Mouse (Mus musculus): ENCODE results near the gene Trim44.
A peak's percentile ranks its signal among the peaks of the same experiment; 100 is the strongest.

Trim44 gene

DNA sequence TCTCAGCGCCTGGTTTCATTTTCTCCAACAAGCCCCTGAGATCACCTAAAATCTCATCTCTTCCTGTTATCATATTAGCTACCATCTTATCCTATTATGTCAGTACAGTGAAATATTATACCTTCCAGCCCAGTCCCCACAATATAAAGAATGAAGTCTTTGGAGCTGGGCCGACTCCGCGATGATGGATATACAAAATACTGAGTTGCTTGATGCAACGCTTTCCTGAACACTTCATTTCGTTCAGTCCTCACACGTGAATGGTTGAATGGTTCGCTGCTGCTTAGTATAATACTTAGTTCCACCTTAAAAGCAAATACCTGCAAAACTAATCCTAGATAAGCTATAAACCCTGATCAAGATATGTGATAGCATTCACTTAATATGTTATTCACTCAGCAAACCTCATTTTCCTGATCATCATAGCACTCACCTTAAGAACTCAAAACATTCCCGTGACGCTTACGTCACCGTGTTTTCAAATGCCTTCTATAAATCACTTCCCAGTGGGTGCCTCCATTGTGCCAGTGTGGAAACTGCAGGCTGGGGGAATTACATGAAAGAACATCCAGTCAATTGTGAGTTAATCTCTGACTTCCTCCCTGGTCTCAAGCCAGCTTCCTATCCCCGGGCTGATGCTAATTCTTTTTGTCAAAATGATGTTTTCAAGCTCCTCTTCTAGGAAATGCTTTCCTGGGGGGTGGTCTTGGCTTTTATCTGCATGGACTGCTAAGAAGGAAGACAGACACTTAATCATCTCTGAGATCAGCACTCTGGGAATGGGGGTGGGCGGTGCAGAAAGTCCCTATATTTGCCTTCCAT, at the start of gene Trim44:
Trim44 (minus strand) TSS at position 466 of the 822 bp plus-strand sequence.
- DNase-seq (ENCODE audit: inconsistent age in 2 of 2, low spot score in 1 of 2) = no peak

DNA sequence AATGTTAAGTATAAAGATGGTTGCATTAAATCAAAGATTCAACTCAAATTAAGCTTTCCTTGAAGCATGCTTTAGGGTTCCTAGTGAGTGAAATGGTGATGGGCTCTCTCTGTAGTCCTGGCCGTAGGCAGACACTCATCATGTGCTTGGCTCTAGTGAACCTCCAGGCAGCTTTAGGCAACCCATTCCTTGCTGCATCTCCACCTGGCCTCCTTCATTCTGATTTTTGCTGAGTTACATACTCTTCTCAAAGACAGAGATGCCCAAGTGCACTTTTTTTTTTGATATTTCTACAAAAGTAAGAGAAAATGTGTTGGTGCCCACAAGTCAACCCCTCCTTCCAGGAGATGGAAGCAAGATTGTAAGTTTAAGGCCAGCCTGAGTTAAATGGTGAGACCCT, 47.5 kb upstream of the Trim44 start:
- no peak for DNase-seq (ENCODE audit: inconsistent age in 2 of 2, low spot score in 1 of 2)

GRCm38 (mm10) chr2:102453447-102453846, 45.8 kb upstream of the Trim44 start:
- peak; percentile 9 to 61 for DNase-seq (ENCODE audit: inconsistent age in 2 of 2, low spot score in 1 of 2)

DNA sequence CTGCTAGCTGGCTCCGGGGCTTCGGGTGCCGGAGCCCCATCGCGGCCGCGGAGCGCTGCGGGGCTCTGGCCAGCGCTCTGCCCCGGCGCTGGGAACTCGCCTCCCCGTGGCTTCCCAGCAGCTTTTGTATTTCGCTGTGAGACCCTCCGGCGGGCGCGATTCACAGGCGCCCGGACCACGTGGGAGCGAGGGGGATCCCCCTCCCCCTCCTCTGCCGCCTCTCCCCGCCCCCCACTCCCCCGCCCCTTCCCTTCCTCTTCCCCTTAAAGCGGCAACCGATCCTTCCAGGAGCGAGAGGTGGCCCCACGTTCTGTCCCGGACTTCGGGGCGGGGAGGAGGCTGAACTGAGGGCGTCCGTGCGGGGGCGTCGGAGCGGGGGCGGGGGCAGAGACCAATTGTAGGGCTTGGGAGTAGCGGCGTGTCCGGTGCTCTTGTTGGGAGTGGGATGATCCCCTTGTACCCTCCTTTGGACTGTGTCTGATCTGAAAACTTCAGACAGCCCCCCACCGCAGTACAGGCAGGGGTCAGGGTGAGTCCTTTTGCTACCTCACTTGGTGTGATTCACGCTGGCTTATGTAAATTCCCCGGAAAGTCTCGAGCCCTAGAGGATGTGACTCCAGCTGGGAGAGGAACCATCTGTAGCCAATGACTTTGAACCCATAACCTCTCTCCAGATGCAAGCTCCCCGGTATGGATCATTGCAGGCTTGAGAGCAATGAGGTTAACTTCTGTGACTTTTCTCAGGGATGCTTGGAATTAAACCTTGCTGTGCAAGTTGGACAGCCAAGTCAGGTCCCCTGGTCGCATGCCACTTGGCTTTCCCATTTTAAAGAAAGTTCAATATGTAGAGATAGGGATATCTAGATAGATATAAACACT, 44.3 kb upstream of the Trim44 start, which contains the start of gene Fjx1:
Fjx1 (minus strand) TSS at position 829 of the 879 bp plus-strand sequence.
- peak; percentile 20 to 66 for DNase-seq (ENCODE audit: inconsistent age in 2 of 2, low spot score in 1 of 2)

DNA sequence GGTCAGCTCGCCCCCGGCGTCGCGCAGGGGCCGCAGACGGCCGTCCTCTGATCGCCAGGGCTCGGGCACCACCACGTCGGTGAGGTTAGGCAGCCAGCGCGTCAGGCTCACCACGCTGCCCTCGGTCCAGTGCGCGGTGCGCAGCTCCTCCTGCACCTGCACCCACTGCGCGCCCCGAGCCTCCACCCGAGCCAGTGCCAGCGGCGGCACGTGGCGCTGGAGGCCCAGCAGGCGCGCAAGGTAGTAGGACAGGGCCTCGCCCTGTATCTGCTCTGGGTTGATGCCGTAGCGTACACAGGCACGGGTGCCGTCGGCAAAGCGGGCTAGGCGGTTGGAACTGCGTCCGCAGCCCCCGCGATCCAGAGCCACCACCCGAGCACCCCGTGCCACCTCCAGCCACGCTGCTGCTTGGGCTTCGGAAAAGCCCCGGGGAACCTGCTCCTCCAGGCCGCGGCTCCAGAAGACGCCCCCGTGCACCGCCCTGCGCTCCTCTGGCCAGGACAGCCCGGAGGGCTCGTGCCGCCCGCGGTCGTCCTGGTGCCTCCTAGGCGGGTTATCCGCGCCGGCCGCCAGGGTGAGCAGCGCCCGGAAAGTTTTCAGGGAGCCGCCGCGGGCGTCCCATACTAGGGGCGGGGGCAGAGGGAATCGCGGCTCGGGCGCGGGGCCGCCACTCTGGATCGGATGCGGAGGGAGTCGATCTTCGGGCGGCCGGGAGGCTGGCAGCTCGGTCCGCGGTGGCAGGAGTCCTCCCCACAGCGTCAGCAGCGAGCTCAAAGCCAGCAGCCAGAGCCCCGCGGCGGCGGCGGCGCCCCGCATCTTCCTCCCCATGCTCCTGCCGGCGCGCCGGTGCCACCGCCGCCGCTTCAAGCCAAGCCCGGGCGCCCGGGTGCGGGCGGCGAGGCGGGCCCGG, 43.4 kb upstream of the Trim44 start:
- DNase-seq (ENCODE audit: inconsistent age in 2 of 2, low spot score in 1 of 2) = peak; percentile 31 to 73

GRCm38 (mm10) chr2:102450248-102450760, 42.7 kb upstream of the Trim44 start:
- DNase-seq (ENCODE audit: inconsistent age in 2 of 2, low spot score in 1 of 2) = peak; percentile 38 to 79

DNA sequence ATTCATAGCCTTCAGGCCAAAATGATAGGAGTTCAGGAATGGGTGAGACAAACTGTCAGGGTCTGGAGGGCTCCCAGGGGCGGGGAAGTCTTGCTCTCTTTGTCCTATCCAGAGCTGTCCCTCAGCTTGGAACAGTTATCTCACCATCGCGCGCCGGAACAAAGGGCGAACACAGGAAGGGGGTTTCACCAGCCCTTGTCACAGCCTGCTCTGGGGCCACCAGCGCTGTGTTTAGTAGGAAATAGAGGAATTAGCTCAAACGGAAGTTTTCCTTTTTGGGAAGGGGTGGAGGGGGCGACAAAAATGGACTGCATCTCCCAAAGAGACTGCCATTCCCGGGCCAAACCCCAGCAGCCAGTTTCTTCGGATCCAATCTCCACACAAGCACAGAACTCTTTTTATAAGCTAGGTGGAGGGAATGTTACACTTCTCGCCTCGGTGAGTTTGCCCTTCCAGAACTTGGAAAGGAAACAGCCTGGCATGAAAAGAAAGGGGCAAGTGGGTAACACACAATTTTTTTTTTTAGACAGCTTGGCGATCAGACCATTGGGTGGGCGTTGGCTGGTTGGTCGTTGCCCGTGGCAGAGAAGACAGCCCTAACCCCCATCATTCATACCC, 42.1 kb upstream of the Trim44 start:
- peak in 1 of 2 experiments; percentile 23 for DNase-seq (ENCODE audit: inconsistent age in 2 of 2, low spot score in 1 of 2)

- no peak for DNase-seq (ENCODE audit: inconsistent age in 2 of 2, low spot score in 1 of 2)
These were observed 41.4 kb upstream of the Trim44 start for GRCm38 (mm10) chr2:102449056-102449455.

- DNase-seq (ENCODE audit: inconsistent age in 2 of 2, low spot score in 1 of 2) = no peak
These were observed 40.2 kb upstream of the Trim44 start for GRCm38 (mm10) chr2:102447831-102448230.

DNA sequence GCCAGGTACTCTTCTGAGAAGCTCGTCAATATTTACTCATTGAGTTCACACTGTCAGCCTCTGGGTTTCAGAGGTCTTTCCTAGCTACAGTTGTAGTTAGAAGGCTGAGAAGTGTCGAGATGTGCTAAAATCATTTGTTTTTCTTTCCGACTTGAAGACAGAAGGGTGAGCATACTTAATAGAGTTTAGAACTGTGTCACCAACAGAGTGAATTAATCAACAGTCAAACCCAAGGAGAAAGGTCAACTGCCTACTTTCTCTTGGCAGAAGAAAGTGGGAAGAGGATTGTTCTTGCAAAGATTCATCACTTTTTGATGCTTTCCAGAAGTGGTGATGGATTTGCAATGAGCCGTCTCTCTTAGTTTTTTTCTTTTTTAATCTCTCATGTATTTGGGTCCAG, 39.2 kb upstream of the Trim44 start:
- DNase-seq (ENCODE audit: inconsistent age in 2 of 2, low spot score in 1 of 2) = no peak

DNA sequence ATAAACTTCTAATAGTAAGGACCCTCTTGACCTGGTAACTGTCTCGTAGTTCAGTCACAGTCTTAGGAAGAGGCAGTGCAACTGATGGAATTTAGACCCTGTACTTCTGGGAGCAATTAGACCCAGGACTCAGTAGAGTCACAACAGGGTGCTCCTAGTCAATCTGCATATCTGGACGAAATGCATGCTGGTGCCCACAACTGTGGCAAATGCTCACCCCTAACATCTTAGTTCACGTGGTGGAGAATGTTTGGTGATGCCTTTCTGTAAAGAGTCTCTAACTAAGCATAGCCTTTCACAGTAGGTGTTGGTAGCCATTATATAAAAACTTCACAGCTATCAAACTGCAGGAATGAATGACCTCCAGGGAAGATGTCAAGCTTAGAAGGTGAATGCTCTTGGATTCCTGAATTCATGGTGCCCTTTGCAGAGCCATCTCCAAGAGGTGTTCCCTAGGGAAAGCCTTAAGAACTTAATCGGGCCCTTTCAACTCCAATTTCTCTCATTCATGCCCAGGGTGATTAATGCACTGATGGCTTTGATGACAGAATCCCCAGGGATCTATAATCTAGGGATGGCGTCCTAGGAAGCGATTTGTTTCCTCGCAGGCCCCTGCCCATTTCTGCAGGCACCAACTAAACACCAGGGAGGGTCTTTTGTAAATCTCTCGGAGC, 29.9 kb upstream of the Trim44 start:
- DNase-seq (ENCODE audit: inconsistent age in 2 of 2, low spot score in 1 of 2) = no peak

DNA sequence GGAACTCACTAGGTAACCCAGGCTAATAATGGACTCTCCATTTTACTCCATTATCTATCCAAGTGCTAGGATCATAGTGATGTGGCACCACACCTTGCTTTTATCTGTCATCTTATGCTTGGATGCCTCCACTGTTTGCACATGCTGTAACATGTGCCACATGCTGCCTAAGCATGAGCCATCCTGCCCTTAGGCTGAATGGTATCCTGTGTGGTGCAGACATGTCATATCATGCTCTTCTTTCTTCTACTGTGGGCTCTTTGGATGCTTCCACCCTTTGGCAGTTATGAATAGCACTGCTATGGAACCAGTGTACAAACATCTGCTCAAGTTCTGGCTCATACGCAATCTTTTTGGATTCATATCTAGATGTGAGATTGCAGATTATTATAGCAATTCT, 26.3 kb upstream of the Trim44 start:
- DNase-seq (ENCODE audit: inconsistent age in 2 of 2, low spot score in 1 of 2) = no peak

GRCm38 (mm10) chr2:102431084-102431483, 23.5 kb upstream of the Trim44 start:
- DNase-seq (ENCODE audit: inconsistent age in 2 of 2, low spot score in 1 of 2) = no peak

- DNase-seq (ENCODE audit: inconsistent age in 2 of 2, low spot score in 1 of 2) = no peak
These were observed 20.3 kb upstream of the Trim44 start for GRCm38 (mm10) chr2:102427974-102428373.

DNA sequence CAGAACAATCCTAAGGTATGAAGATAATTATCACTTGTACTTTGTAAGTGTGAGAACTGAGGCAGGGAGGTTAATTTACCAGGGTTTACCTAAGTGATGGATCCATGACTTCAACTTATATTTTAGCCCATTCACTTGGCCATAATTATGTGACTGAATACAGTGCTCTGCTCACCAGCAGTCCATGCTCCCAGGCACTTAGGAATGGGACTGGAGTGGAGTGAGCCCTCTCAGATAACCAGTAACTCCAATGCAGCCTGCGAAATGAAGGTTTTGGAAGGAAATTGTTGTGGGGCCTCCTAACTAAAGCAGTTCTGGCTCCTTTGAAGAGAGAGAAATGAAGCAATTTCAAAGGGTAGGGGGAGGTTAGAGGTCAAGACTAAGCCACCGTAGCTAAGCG, 18.8 kb upstream of the Trim44 start:
- no peak for DNase-seq (ENCODE audit: inconsistent age in 2 of 2, low spot score in 1 of 2)

DNA sequence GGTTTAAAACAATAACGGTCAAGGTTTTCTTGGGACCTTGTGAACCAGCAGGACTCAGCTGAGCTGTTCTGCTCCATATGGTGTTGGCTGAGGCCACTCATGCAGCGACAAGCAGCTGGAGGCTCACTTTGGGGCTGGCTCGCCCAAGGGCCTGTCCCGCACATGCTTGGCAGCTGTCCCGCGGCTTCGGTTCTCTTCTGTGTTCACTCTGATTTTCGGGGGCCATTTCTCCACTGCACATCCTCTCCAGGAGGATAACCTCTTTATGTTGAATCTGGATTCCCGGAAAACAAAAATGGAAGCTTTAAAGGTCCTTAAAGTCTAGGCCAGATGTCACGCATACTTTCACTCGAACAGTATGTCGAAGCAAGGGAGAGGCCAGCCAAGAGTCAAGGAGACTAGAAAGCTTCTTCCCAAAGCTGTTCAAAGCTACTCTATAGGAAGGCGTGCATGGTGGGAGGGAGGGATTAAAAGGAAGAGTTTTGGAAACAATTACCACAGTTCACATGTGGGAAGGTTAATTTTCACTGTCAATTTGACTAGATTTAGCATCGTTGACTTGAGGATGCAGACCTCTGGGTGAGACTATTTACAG, 8.6 kb upstream of the Trim44 start:
- DNase-seq (ENCODE audit: inconsistent age in 2 of 2, low spot score in 1 of 2) = no peak

DNA sequence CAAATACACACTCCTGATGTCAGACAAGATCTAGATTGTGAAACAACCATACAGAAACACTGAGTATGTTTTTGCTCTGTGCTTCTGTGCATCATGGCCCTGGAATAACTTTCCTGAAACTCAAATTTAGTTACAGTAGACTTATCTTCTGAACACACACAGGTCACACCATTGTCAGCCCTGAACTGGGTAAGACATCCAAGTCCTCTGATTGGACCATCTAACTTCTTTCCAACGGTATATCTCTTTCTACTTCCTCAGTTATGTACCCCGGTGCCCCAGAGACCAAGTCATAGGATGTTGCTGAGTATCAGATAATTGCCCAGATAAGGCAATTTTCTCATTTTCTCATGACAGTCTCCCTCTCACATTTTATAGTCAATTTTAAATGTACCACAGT, 5.1 kb upstream of the Trim44 start:
- no peak for DNase-seq (ENCODE audit: inconsistent age in 2 of 2, low spot score in 1 of 2)

DNA sequence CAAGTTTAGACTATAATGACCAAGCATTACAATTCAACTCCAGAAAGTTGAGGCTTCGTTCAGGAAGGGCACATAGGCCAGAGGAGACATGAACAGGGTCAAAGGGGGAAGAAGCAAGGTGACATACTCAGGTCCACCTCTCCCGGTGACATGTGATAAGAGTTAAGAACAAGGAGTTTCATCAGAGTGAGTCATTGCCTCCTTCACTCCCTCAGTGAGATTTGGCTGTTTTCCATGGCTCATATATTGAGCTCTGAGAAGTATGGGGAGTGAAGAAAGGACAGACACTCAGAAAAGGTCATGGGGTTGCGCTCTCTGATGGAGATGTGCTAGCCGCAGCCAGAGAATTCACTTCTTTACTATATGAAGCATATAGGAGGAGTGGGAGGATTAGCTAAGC, 3.0 kb upstream of the Trim44 start:
- no peak for DNase-seq (ENCODE audit: inconsistent age in 2 of 2, low spot score in 1 of 2)

DNA sequence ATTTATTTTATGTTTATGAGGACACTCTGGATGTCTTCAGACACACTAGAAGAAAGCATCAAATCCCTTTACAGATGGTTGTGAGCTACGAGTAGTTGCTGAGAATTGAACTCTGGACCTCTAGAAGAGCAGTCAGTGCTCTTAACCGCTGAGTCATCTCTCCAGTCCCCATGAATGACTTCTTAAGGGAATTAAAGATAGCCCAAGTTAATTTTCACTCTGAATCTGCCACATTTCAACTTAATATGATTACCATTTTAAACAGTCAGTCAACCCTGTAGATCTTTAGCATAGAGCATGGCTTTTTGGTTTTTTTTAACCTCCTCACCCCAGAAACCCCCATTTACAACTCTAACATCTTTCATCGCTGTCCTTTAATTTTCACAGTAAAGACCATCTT, 2.1 kb upstream of the Trim44 start:
- no peak for DNase-seq (ENCODE audit: inconsistent age in 2 of 2, low spot score in 1 of 2)
